Mouse (Mus musculus) lung, postnatal 4 days (tissue): ENCODE measurements around the gene Abhd18.
A peak's percentile ranks its signal among the peaks of the same experiment; 100 is the strongest.

ENCODE experiments used
- DNase-seq, 2 experiments: peaks; one replicate each; pipeline ENCODE4 v3.0.0; 2021

The Abhd18 gene

GRCm38 (mm10) chr3:40950601-40951201 is 103.9 kb downstream of the Abhd18 start:
- DNase-seq = peak; percentile 55 to 57

DNA sequence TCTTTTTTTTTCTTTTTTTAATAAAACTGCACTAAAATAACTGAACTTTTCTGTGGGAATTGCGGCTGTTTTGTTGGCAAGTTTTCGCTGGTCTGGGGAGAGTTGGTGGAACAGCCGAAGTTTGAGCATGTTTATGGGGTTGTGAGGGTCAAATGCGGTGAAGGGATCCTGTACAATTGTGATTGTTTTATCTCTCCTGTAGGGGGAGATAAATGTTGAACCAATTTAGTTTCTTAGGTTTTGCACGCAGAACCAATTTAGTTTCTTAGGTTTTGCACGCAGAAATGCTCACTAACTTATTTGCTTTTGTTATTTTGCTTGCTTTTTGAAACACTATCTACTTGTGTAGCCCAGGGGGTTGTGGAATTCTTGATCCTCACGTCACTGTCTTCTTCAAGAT is 104.6 kb downstream of the Abhd18 start:
- DNase-seq = no peak

GRCm38 (mm10) chr3:40952606-40953005 is 105.8 kb downstream of the Abhd18 start:
- DNase-seq = no peak

DNA sequence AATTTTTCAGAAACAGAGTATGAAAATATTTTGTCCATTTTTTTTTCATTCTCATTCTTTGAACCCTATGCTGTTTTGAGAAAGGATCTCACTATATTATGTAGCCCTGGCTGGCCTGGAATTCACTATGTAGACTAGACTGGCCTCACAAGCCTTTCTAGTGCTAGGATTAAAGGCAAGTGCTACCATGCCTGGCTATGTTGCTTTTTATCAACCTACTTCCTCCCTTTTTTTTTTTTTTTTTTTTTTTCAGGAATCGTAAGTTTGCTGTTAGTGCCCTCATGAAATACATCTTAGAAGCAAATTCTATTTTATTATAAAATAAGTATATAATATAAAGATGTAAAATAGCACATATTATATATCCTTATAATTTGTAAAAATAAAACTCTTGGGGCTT is 108.0 kb downstream of the Abhd18 start:
- DNase-seq = no peak

- DNase-seq = no peak
These were observed 112.1 kb downstream of the Abhd18 start for GRCm38 (mm10) chr3:40958831-40959230.

- DNase-seq = no peak
These were observed 134.0 kb downstream of the Abhd18 start for GRCm38 (mm10) chr3:40980758-40981157.

DNA sequence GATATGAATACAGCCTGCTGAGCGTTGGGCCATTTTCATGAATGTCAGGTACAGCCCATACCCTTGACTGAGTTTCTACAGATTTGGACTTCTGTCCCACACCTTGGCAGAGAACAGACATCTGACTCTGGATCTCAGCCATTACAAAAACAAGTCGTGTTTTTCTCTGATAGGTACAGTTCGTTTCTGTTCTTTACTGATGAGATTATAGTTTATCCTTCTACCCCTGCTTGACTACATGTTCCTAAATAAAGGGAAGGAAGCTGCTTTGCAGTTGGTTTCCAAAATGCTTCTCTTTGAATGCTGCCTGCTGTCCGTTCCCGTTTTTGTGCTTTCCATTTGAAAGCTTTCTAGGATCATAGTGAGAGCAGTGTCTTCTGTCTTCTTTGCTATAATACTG is 140.8 kb downstream of the Abhd18 start:
- DNase-seq = no peak
